Mouse (Mus musculus) embryonic stem cell, embryonic (primary cell): ENCODE measurements around the gene Tmem126b.

Experiments
- CTCF ChIA-PET, 4 experiments: fragments of 300-600 bp in 2 of 4; fragments of 350-600 bp in 2 of 4; sonication (Branson Sonifier 250); formaldehyde crosslinking; loops; one replicate each; lab custom pipeline; 2022; ENCODE audit warnings: inconsistent platforms in 2 of 4; lab: Charles Lee
- POLR2A ChIA-PET, 4 experiments: fragments of 300-600 bp in 2 of 4; fragments of 350-600 bp in 2 of 4; sonication (Branson Sonifier 250); formaldehyde crosslinking; loops; one replicate each; lab custom pipeline; 2022; ENCODE audit warnings: antibody characterized with exemption in 4 of 4, inconsistent platforms in 1 of 4; lab: Charles Lee

The Tmem126b gene

GRCm38 (mm10) chr7:90442518-90443080, 33.2 kb downstream of the Tmem126b start, which contains the start of gene Crebzf:
Gene Crebzf, plus strand, starts transcription at chr7:90442729.
- ChIA-PET CTCF (no interaction called here), POLR2A (interaction anchor here (0.6 to 3.5 kb wide), 16 partner anchors 8 to 419 kb away, joined by 3 to 33 read pairs (median 6); partner anchors contain the start of genes Ccdc89 (in 3 of the 4), Tmem126a (in 2 of the 4), Dlg2 (in 1 of the 4) and Tmem126b (in 1 of the 4))

- POLR2A ChIA-PET = interaction anchor here (0.6 to 3.5 kb wide), 11 partner anchors 9 to 419 kb away, joined by 3 to 33 read pairs (median 4); partner anchors contain the start of genes Ccdc89 (in 3 of the 4), Dlg2 (in 1 of the 4) and Tmem126b (in 1 of the 4)
- CTCF ChIA-PET = no interaction called here
These were observed 33.7 kb downstream of the Tmem126b start for GRCm38 (mm10) chr7:90442070-90442469.

GRCm38 (mm10) chr7:90440044-90440443, 35.8 kb downstream of the Tmem126b start:
- CTCF ChIA-PET = interaction anchor here in 1 of 4 experiments (0.5 kb wide), 1 partner anchor 1104 kb away, joined by 3 read pairs; no protein-coding TSS in a partner anchor
- POLR2A ChIA-PET = interaction anchor here in 2 of 4 experiments (0.7 to 1.4 kb wide), 4 partner anchors 11 to 17 kb away, joined by 3 to 4 read pairs (median 3); partner anchors contain the start of gene Tmem126a (in 2 of the 2)

DNA sequence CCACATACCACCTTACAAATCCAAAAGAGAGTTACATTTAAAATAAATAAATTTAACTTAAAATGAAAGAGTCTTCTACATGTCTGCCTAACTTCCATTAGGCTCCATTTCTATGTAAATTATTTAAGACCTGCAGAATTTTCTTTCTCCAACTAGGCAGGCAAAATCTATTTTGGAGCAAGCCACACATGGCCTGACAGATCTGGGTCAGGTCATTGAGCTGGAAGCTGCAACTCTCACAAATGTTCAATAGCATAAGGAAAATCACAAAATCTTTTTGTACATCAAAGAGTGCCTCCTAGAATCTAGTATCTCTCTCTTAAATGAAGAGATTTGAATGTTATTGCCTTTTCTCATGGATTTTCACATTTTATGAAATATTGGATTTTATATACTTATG, 43.6 kb downstream of the Tmem126b start:
- CTCF ChIA-PET = no interaction called here
- POLR2A ChIA-PET = no interaction called here

DNA sequence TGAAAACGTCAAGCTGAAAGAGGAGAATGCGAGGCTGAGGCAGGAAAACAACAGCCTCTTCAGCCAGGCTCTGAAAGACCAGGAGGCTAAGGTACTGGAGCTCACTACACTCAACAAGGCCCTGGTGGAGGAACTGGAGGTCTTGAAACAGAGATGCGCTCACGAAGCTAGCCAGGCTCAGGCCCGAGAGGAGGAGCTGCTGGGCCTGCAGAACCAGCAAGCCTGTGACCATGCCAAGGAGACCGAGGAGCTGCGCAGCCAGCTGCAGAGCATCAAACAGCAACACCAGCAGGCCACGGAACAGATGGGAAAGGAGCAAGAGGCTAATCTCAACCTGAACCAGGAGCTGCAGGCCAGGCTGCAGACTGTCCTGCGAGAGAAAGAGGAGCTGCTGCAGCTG, 48.8 kb downstream of the Tmem126b start:
- ChIA-PET POLR2A (interaction anchor here (0.6 to 3.2 kb wide), 12 partner anchors 11 to 486 kb away, joined by 3 to 24 read pairs (median 4); partner anchors contain the start of genes Crebzf (in 1 of the 4), Eed (in 1 of the 4), Hikeshi (in 1 of the 4) and Tmem126a (in 1 of the 4)), CTCF (interaction anchor here in 2 of 4 experiments (0.7 to 1.9 kb wide), 3 partner anchors 17 to 1005 kb away, joined by 3 to 9 read pairs (median 4); no protein-coding TSS in a partner anchor)

DNA sequence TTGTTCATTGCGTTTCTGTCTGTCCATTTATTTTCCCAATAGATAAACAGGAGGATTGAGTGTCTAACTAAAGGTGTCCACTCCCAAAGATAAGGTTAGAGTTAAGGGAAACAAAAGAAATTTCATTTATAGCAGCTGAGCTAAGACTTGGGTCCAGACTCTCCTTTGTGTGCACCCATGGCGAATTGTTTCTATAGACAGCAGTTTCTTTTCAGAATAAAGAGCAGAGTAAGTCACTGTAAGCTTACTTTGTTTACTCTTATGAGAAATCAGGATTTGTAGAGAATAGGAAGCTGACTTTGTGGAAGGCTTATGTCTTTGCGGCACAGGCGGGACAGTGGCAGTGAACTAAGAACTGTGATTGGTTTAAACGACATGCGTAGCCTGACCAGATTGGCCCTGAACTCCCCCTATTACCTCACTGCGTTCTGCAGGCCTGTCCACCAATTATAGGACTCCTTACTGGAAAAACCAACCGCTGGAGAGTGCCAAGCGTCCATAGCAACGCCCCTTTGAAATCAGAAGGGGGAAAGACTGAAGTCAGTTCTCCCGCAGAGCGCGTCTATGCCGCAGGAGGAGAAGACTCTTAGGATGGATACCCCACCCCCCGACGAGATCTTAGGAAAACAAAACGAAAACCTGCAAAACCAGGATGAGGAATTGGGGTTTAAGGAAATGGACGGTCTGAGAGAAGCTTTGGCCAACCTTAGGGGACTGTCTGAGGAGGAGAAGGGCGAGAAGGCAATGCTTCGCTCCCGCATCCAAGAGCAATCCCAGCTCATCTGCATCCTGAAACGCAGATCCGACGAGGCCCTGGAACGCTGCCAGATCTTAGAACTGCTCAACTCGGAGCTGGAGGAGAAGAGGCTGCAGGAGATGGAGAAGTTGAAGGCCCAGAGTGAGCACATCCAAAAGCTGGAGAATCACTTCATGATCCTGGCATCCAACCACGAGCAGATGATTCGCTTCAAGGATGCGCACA, 49.5 kb downstream of the Tmem126b start, which contains the start of gene Ccdc89:
Gene Ccdc89, plus strand, starts transcription at position 558 of the 982 bp plus-strand sequence.
- ChIA-PET POLR2A (interaction anchor here (0.5 to 3.2 kb wide), 13 partner anchors 12 to 908 kb away, joined by 3 to 24 read pairs (median 4); partner anchors contain the start of genes Crebzf (in 1 of the 4), Eed (in 1 of the 4), Hikeshi (in 1 of the 4) and Tmem126a (in 1 of the 4)), CTCF (interaction anchor here in 2 of 4 experiments (0.7 to 1.9 kb wide), 3 partner anchors 17 to 1006 kb away, joined by 3 to 9 read pairs (median 4); no protein-coding TSS in a partner anchor)
